Mouse (Mus musculus): ENCODE measurements around the gene Akap7. TPM values are rescaled to one million over a fixed set of nuclear protein-coding genes. Genes with fewer than 3 reads are reported as not detected.

Gene Akap7
- polyA plus RNA-seq, 1 experiment from 2014 or later, result 23.1 TPM

GRCm38 (mm10) chr10:25274621-25275330 lies 32.9 kb downstream of the Akap7 start:
- H3K4me2 ChIP-seq (replicated peaks; ENCODE audit: low read depth), result no peak overlapping the region
- 90% methylated on average over 26 of the region's 26 CpGs for WGBS

GRCm38 (mm10) chr10:25273731-25274130 lies 33.9 kb downstream of the Akap7 start:
- DNase-seq (ENCODE audit: low spot score), result no peak
- no peaks in the 10 kb centered on the region for H3K4me1 ChIP-seq (replicated peaks; ENCODE audit: control insufficient read depth, insufficient read depth)
- H3K27ac ChIP-seq (replicated peaks), result no peak overlapping the region
- WGBS, result 31% methylated on average over 1 of the region's 1 CpGs
- TF ChIP-seq EP300 (optimal IDR thresholded peaks at IDR 0.05), result no peak
- no peak for TF ChIP-seq CTCF (IDR thresholded peaks at IDR 0.05; ENCODE audit: low read depth)
- no peak overlapping the region for H3K4me3 ChIP-seq (ENCODE audit: low read depth, low read length)
- no peak for ATAC-seq (ENCODE audit: low FRiP score, low TSS enrichment)
- no peaks in the 10 kb centered on the region for H3K27me3 ChIP-seq (ENCODE audit: control insufficient read depth, insufficient read depth, low read length)
- H3K4me2 ChIP-seq (replicated peaks; ENCODE audit: low read depth), result no peak overlapping the region
- H3K36me3 ChIP-seq (ENCODE audit: control insufficient read depth, insufficient read depth, low read length), result no peaks in the 10 kb centered on the region; the same call in 1 of the 2 replicates
- no peak overlapping the region for H3K9ac ChIP-seq (ENCODE audit: low read length)
- H3K9me3 ChIP-seq (ENCODE audit: control insufficient read depth, low read length), result no peaks in the 10 kb centered on the region

More at GRCm38 (mm10) chr10:25274621-25275330, 32.9 kb downstream of the Akap7 start:
- H3K9ac ChIP-seq (ENCODE audit: low read length), result no peak overlapping the region
- H3K36me3 ChIP-seq (ENCODE audit: control insufficient read depth, insufficient read depth, low read length), result no peaks in the 10 kb centered on the region; the same call in 1 of the 2 replicates
- no peak overlapping the region for H3K4me3 ChIP-seq (ENCODE audit: low read depth, low read length)
- no peaks in the 10 kb centered on the region for H3K27me3 ChIP-seq (ENCODE audit: control insufficient read depth, insufficient read depth, low read length)
- ATAC-seq (ENCODE audit: low FRiP score, low TSS enrichment) (no peak), DNase-seq (ENCODE audit: low spot score) (no peak)
- TF ChIP-seq CTCF (IDR thresholded peaks at IDR 0.05; ENCODE audit: low read depth) (no peak), EP300 (optimal IDR thresholded peaks at IDR 0.05) (no peak)
- H3K4me1 ChIP-seq (replicated peaks; ENCODE audit: control insufficient read depth, insufficient read depth), result no peaks in the 10 kb centered on the region
- no peak overlapping the region for H3K27ac ChIP-seq (replicated peaks)
- H3K9me3 ChIP-seq (ENCODE audit: control insufficient read depth, low read length), result no peaks in the 10 kb centered on the region

GRCm38 (mm10) chr10:25271756-25272155 lies 35.9 kb downstream of the Akap7 start:
- Histone ChIP-seq H3K9me3 (ENCODE audit: control insufficient read depth, low read length) (no peaks in the 10 kb centered on the region), H3K4me1 (replicated peaks; ENCODE audit: control insufficient read depth, insufficient read depth) (no peaks in the 10 kb centered on the region), H3K9ac (ENCODE audit: low read length) (no peak overlapping the region), H3K27me3 (ENCODE audit: control insufficient read depth, insufficient read depth, low read length) (no peaks in the 10 kb centered on the region), H3K4me2 (replicated peaks; ENCODE audit: low read depth) (no peak overlapping the region), H3K27ac (replicated peaks) (peak overlapping the region; percentile 9; the same call in 1 of the 2 replicates), H3K4me3 (ENCODE audit: low read depth, low read length) (no peak overlapping the region), H3K36me3 (ENCODE audit: control insufficient read depth, insufficient read depth, low read length) (no peaks in the 10 kb centered on the region; the same call in 1 of the 2 replicates)
- TF ChIP-seq EP300 (optimal IDR thresholded peaks at IDR 0.05) (no peak), CTCF (IDR thresholded peaks at IDR 0.05; ENCODE audit: low read depth) (no peak)
- DNase-seq (ENCODE audit: low spot score) (no peak), ATAC-seq (ENCODE audit: low FRiP score, low TSS enrichment) (no peak)
- WGBS, result 55% methylated on average over 2 of the region's 2 CpGs

- Histone ChIP-seq H3K4me3 (ENCODE audit: low read depth, low read length) (no peak overlapping the region), H3K27ac (replicated peaks) (no peak overlapping the region), H3K4me2 (replicated peaks; ENCODE audit: low read depth) (no peak overlapping the region), H3K9me3 (ENCODE audit: control insufficient read depth, low read length) (no peaks in the 10 kb centered on the region), H3K4me1 (replicated peaks; ENCODE audit: control insufficient read depth, insufficient read depth) (no peaks in the 10 kb centered on the region), H3K27me3 (ENCODE audit: control insufficient read depth, insufficient read depth, low read length) (no peaks in the 10 kb centered on the region), H3K9ac (ENCODE audit: low read length) (no peak overlapping the region), H3K36me3 (ENCODE audit: control insufficient read depth, insufficient read depth, low read length) (no peaks in the 10 kb centered on the region; the same call in 1 of the 2 replicates)
- WGBS, result 85% methylated on average over 8 of the region's 8 CpGs
- DNase-seq (ENCODE audit: low spot score) (no peak), ATAC-seq (ENCODE audit: low FRiP score, low TSS enrichment) (no peak)
- TF ChIP-seq CTCF (IDR thresholded peaks at IDR 0.05; ENCODE audit: low read depth) (no peak), EP300 (optimal IDR thresholded peaks at IDR 0.05) (no peak)
Measured at GRCm38 (mm10) chr10:25271207-25271606, 36.5 kb downstream of the Akap7 start.

GRCm38 (mm10) chr10:25268476-25269351 lies 39.0 kb downstream of the Akap7 start:
- H3K9ac ChIP-seq (ENCODE audit: low read length), result no peak overlapping the region
- H3K4me2 ChIP-seq (replicated peaks; ENCODE audit: low read depth), result no peak overlapping the region; the same call in 1 of the 2 replicates
- DNase-seq (ENCODE audit: low spot score) (no peak), ATAC-seq (ENCODE audit: low FRiP score, low TSS enrichment) (peak; percentile 82)
- no peaks in the 10 kb centered on the region for H3K4me1 ChIP-seq (replicated peaks; ENCODE audit: control insufficient read depth, insufficient read depth)
- no peaks in the 10 kb centered on the region for H3K27me3 ChIP-seq (ENCODE audit: control insufficient read depth, insufficient read depth, low read length)
- H3K4me3 ChIP-seq (ENCODE audit: low read depth, low read length), result no peak overlapping the region
- H3K36me3 ChIP-seq (ENCODE audit: control insufficient read depth, insufficient read depth, low read length), result no peaks in the 10 kb centered on the region; the same call in 1 of the 2 replicates
- 36% methylated on average over 18 of the region's 18 CpGs for WGBS
- H3K9me3 ChIP-seq (ENCODE audit: control insufficient read depth, low read length), result no peaks in the 10 kb centered on the region
- H3K27ac ChIP-seq (replicated peaks), result no peak overlapping the region
- TF ChIP-seq EP300 (optimal IDR thresholded peaks at IDR 0.05), result no peak
- TF ChIP-seq CTCF (IDR thresholded peaks at IDR 0.05; ENCODE audit: low read depth), result peak; percentile 78

Data from stomach, postnatal 0 days (tissue).